Mouse (Mus musculus): ENCODE results near the gene Tsr3.

DNA sequence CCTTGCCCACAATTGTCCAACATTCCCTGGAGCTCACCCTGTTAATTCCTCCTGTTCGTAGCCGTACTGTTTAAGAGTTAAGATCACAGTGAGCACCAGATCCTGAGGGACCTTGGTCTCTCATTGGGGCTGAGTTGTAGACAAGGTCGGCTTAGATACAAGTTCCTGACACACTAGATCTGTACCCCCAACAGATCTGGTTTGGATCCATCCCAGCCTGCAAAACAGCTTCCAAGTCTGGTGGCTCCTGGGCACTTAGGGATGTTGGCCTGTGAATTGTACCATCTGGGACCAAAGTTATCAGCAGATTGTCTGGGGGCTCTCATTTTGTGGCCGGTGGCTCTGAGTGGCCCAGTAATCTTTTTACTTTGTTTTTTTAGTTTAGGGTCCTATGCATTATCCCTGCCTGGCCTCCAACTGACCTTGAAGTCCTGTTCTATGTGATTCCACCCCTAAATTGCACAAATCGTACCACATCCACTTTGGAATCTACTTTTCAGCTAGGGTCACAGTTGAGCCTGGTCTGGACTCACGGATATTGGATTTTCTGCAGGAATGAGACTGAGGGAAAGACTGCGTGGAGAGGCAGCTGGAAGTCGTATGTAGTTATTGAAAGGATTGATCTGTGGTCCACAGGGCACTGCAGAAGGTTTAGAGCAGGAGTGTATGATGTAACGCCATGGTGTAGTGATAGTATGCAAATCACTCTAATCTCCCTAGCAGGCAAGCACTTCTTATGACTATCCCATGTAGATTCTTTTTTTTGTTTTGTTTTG is 34.8 kb downstream of the Tsr3 start, which contains the start of gene Ube2i:
- TF ChIP-seq POLR2A (IDR thresholded peaks at IDR 0.05; ENCODE audit: low read depth, low read length) (no peak), CTCF (IDR thresholded peaks at IDR 0.05; ENCODE audit: extremely low read depth, insufficient read length, insufficient replicate concordance, low read depth, low read length) (no peak)
